Mouse (Mus musculus): ENCODE measurements around the gene Ms4a7.

DNA sequence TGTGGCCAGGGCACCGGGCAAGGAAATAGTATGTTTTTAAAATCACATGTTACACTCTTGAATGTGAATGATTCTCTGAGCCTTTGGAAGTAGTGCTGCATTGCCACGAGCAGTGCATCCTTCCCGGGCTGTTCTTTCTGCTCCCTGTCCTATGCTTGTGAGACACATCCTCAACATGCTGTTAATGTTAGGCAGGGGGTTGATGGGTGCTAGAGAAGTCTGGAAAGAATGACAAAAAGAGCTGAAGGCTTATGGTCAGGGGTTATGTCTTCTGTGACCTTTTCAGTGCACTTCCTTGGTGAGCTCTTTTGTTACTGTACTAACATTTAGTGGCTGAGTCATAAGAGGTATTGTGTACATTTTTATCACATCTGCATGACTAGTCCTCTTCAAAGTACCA, 55.7 kb downstream of the Ms4a7 start:
- TF ChIP-seq CTCF (IDR thresholded peaks at IDR 0.05; ENCODE audit: low read depth), result no peak
- no peak for TF ChIP-seq EP300 (optimal IDR thresholded peaks at IDR 0.05)

All from stomach, postnatal 0 days (tissue).